Mouse (Mus musculus): ENCODE data around the gene Rcor3. TPM values are rescaled to one million over a fixed set of nuclear protein-coding genes. Genes with fewer than 3 reads are reported as not detected.

Rcor3 gene
- polyA plus RNA-seq, 1 experiment: 37.5 TPM

- DNase-seq (ENCODE audit: low read depth): no peak
Measured at GRCm38 (mm10) chr1:192094451-192095170, 43.3 kb downstream of the Rcor3 start.

DNA sequence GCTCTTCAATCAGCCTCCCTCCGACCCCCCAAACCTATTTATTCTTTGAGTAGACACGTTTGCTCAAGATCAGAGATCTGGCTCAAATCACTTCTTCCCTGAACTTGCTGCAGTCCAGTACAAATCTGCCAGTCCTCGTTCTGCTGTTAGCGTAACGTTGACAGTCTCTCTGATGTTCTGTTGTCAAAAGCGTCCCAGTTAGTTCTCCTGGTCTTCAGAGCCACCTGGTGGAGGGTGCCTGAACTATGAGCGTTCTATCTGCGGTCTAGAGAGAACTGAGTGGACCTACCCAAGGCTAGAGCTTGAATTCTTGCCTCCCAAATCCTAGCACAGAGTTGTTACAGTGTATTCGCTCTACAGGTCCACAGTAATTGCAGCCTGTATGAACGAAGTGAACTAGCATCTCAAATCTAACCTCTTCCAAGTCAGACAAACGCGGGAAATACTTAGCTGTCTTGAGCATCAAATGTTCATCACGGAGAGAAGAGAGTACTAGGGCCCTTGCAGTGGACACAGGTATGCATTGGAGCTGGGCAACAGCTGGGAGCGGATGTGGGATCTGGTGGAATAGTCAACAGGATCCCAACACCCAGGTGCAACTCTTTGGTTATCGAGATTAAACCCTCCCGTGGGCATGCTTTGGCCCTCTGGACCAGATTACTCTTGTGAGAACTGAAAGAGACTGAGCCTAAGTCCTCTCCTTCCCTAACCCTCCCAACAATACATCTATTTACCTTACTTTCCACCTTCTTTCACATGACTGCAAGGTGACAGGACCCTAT, 44.8 kb downstream of the Rcor3 start:
- peak; percentile 45 for DNase-seq (ENCODE audit: low read depth)

- no peak for DNase-seq (ENCODE audit: low read depth)
Measured at GRCm38 (mm10) chr1:192091806-192092772, 45.8 kb downstream of the Rcor3 start, which contains the start of gene Traf5. Gene Traf5 (minus strand): TSS chr1:192092559.

GRCm38 (mm10) chr1:192090689-192091567, 46.9 kb downstream of the Rcor3 start:
- no peak for DNase-seq (ENCODE audit: low read depth)

- no peak for DNase-seq (ENCODE audit: low read depth)
Measured at GRCm38 (mm10) chr1:192090281-192090680, 47.6 kb downstream of the Rcor3 start.

- no peak for DNase-seq (ENCODE audit: low read depth)
Measured at GRCm38 (mm10) chr1:192089208-192090166, 48.4 kb downstream of the Rcor3 start.

- no peak for DNase-seq (ENCODE audit: low read depth)
Measured at GRCm38 (mm10) chr1:192088011-192088410, 49.9 kb downstream of the Rcor3 start.

- no peak for DNase-seq (ENCODE audit: low read depth)
Measured at GRCm38 (mm10) chr1:192087098-192087497, 50.8 kb downstream of the Rcor3 start.

- no peak for DNase-seq (ENCODE audit: low read depth)
Measured at GRCm38 (mm10) chr1:192086279-192087037, 51.4 kb downstream of the Rcor3 start.

GRCm38 (mm10) chr1:192085218-192085617, 52.6 kb downstream of the Rcor3 start:
- DNase-seq (ENCODE audit: low read depth): no peak

DNA sequence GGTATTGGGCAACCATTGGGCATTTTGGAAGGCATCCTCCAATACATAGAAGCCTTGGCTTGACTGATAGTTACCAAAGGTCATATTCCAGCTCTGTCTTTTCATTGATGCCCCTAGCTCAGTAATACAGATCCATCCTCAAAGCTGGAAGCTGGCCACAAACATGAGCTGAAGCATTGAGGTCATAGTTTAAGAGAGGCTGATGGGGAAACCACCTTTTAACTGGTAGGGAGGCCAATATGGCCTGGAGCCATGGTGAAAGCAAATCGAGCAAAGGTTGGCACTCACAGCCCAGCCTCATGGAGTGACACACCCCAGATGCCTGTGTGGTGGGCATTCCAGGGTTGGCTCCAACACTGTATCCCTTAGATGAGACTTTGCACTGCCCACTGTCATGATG, 55.2 kb downstream of the Rcor3 start:
- no peak for DNase-seq (ENCODE audit: low read depth)

GRCm38 (mm10) chr1:192081129-192081528, 56.7 kb downstream of the Rcor3 start:
- DNase-seq (ENCODE audit: low read depth): no peak

DNA sequence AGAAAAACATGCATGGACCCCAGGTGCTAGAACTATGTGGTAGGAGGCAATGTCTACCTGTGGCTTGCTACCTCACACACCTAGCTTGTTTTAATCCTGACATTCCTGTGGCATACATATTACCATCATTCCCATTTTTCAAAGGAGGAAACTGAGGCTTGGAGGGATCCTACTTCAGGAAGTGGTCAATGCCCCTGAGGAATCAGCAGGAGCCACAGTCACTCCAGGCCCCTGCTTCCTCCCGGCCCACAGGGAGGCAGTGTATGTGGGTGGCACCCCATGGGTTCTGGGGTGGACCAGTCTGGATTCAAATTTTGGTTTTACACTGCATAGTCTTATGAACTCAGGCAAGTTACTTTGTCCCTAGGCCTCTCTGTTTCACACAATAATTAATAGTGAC, 58.7 kb downstream of the Rcor3 start:
- no peak for DNase-seq (ENCODE audit: low read depth)

DNA sequence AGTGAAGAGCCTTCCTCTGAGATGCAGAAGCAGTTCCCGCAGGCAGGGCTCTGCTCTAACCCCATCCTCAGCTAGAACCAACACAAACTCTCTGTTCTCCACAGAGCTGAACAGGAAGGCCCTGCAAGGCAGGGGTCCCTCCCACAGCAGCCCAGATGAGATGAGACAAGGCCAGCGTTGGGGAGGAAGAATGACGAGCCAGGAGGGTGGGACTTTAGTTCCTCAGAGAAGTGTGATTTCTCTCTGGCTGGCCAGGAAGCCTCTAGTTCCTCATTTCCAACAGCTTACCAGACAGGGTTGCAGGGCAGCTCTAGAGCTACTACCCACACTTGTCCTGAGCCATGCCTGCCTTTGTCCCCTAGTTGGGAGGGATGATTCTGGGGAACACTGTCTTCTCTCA, 59.5 kb downstream of the Rcor3 start:
- no peak for DNase-seq (ENCODE audit: low read depth)

DNA sequence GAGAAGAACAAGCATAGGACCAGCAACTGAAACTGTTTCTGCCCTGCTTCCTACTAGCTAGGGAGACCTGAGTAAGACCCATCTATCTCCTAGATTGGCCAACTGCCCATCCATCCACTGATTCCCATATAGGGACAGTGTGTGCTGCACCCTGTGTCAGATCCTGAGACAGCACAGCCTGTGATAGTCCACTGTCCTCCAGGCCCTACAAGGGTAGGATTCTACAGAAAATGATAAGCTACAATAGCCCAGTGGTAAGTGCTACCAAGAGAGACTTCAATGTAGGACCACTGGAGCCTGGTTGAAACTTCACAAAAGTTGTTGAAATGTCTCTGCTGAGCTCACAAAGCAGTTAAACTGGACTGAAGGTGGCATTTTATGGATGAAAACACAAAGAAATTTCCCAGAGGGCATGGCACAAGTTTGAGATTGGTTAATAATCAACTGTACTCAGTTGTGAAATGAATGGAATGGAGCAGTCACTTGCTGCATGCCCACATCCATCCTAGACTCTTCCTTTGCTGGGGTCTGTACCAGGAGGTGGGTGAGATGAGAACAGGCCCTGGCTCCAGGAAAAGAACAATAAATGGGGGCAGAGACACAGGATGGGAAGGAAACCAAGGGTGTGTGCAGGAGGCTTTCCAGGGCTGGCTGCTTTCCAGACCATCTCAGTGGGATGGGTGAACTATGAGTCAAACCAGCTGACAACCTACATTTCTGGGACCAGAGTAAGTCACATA, 60.9 kb downstream of the Rcor3 start:
- peak; percentile 85 for DNase-seq (ENCODE audit: low read depth)

DNA sequence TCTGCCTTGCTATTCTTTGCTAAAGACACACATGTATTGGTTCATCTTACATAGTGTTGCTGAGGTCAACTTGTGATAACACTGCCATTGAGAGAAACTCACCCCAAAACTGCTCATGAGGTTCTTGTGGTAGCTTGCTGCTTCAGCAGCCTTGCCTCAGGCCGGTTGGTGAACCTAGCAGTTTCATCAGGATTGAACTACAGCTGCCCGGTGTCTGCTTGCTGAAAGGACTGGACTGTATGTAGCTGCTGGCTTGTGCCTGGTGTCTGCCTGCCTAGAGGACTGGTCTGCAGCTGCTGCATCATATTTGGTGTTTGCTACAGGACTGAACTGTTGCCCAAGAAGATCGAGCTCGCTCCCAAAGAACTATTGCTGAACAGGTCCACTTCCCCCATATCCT, 61.8 kb downstream of the Rcor3 start:
- no peak for DNase-seq (ENCODE audit: low read depth)

DNA sequence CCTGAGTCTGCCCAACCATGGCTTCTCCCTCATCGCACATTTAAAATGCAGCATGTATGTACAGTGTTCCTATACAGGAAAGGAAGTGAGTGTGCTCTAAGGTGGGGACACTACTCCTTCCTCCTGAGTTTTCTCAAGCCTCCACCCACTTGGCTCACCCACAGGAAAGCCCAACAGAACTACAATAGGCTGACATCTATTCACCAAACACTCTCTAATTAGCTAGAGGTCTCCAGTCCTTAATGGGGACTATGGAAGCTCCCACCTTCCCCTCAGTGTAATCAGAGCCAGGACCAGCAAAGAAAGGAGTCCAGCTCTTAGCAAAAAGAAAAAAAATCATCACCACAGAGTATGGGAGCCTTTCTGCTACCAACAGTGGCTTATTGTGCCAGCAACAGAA, 63.0 kb downstream of the Rcor3 start:
- no peak for DNase-seq (ENCODE audit: low read depth)

GRCm38 (mm10) chr1:192072426-192072825, 65.4 kb downstream of the Rcor3 start:
- no peak for DNase-seq (ENCODE audit: low read depth)

All from gonadal fat pad, adult 2 months (tissue).